Mouse (Mus musculus) heart, adult 2 months (tissue): ENCODE results near the gene Pik3ca. TPM values are rescaled to one million over a fixed set of nuclear protein-coding genes. Genes with fewer than 3 reads are reported as not detected.

ENCODE experiments used
- DNase-seq, 2 experiments: peaks; one replicate each; pipeline ENCODE4 v3.0.0; 2021
- H3K27ac ChIP-seq: fragments of 200-600 bp; 2 replicates; pipeline ENCODE4 v1.8.1; 2022
- H3K27me3 ChIP-seq: fragments of 200-500 bp; 2 replicates; pipeline ENCODE4 v1.6.1; 2012; ENCODE audit warnings: mild to moderate bottlenecking, low read length, inconsistent platforms, mixed read lengths; ENCODE audit not compliant: control insufficient read depth, insufficient read depth
- H3K36me3 ChIP-seq: fragments of 200-500 bp; 2 replicates; pipeline ENCODE4 v1.6.1; 2012; ENCODE audit warnings: low read length, inconsistent platforms; ENCODE audit not compliant: control insufficient read depth, insufficient read depth
- H3K4me1 ChIP-seq: fragments of 200-500 bp; 2 replicates; pipeline ENCODE4 v1.6.1; 2011; ENCODE audit warnings: low read length; ENCODE audit not compliant: control insufficient read depth, insufficient read depth
- H3K4me3 ChIP-seq: fragments of 200-600 bp; 2 replicates; pipeline ENCODE4 v1.8.1; 2022
- H3K79me2 ChIP-seq: fragments of 200-500 bp; replicated peaks from 2 replicates; pipeline ENCODE4 v1.6.1; 2012; ENCODE audit warnings: mild to moderate bottlenecking, inconsistent platforms, low read length, moderate library complexity, mixed read lengths; ENCODE audit not compliant: control insufficient read depth, insufficient read depth
- H3K9ac ChIP-seq: fragments of 200-500 bp; 2 replicates; pipeline ENCODE4 v1.6.1; 2012; ENCODE audit warnings: low read depth, mild to moderate bottlenecking, control low read depth, inconsistent platforms, low read length, mixed read lengths
- CTCF ChIP-seq: fragments of 200-600 bp; IDR thresholded peaks from 2 replicates; pipeline ENCODE4 v1.8.1; 2022; ENCODE audit warnings: antibody characterized with exemption, mild to moderate bottlenecking, moderate library complexity
- EP300 ChIP-seq: fragments of 200-500 bp; IDR thresholded peaks from 2 replicates; pipeline ENCODE4 v1.6.1; 2011; ENCODE audit warnings: low read depth, low read length, control low read depth; ENCODE audit not compliant: insufficient read depth
- POLR2A ChIP-seq: fragments of 200-500 bp; IDR thresholded peaks from 2 replicates; pipeline ENCODE4 v1.6.1; 2011; ENCODE audit warnings: mild to moderate bottlenecking, low read depth, low read length, control low read depth; ENCODE audit not compliant: insufficient read depth
- WGBS: fragments of 180-500 bp; shearing (Covaris S2); methylation state at CpG from one replicate; pipeline ENCODE4 v1.1.7; 2018; 5-methylcytosine and 5-hydroxymethylcytosine counted together
- intact Hi-C: fragments of 180-260 bp; cut with DNase I; formaldehyde crosslinking; loops from one replicate; pipeline ENCODE4 v1.15.1; 2025
- polyA plus RNA-seq: library from polyadenylated mRNA; depleted of rRNA; stranded (reverse); fragments of >200 nt; gene quantifications from 2 replicates; pipeline ENCODE4 v1.2.3, GENCODE M21; 2012
- total RNA-seq, 2 experiments: library from RNA; stranded (reverse); gene quantifications; 2 replicates each; pipeline ENCODE4 v1.2.3; 2021

Pik3ca gene
- total and polyA plus RNA-seq, 3 experiments, result 6.5 to 48.5 (median 43.5) TPM

DNA sequence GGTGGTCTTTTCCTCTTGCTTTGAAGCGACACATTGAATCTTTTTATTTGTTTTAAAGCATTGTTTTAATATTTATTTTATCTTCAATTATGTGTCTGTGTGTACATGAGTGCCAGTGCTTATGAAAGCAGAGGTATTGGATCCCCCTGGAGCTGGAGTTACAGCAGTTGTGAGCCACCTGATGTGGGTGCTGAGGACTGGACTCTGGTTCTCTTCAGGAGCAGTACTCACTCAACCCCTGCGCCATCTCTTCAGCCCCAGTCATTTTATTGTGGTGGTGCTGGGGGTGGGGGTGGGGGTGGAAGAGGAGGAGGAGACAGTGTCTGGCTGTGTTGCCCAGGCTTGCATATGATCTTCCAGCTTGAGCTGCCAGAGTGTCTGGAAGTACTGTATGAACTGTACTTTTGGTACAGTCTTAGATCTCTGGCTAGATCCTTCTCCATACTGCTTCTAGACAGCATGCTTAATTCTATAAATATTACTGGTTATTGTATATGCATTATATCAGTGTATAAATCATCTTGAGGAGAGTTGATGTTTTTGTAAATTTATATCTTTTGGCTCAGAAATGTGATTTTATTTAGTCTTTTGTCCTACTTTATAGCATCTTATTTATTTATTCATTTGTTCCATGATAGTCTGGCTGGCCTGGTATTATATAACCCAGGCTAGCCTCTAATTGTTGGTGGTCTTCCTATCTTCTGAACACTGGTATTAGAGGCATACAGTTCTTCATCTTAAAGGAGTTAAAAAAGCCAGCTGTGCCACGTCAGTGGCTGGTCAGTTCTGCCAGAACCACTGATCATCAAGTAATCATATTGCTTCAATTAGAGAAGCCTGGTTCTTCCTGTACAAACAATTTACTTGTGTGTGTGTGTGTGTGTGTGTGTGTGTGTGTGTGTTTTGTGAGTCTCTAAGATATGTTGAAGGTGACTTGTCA, 18.2 kb downstream of the Pik3ca start:
- no peak for DNase-seq
- Histone ChIP-seq H3K27me3 (no peaks in the 10 kb centered on the region), H3K79me2 (peaks cover 2% of the 10 kb centered on the region), H3K27ac (no peak overlapping the region), H3K4me1 (peaks cover 18% of the 10 kb centered on the region), H3K4me3 (no peak overlapping the region), H3K9ac (no peak overlapping the region), H3K36me3 (peaks cover 18% of the 10 kb centered on the region)
- TF ChIP-seq CTCF, result no peak
- TF ChIP-seq EP300, result no peak
- 76% methylated on average over 3 of the region's 3 CpGs for WGBS
- intact Hi-C loops, result loop anchor here (2.0 kb wide), 1 partner anchor 15 kb away; no protein-coding TSS in a partner anchor

DNA sequence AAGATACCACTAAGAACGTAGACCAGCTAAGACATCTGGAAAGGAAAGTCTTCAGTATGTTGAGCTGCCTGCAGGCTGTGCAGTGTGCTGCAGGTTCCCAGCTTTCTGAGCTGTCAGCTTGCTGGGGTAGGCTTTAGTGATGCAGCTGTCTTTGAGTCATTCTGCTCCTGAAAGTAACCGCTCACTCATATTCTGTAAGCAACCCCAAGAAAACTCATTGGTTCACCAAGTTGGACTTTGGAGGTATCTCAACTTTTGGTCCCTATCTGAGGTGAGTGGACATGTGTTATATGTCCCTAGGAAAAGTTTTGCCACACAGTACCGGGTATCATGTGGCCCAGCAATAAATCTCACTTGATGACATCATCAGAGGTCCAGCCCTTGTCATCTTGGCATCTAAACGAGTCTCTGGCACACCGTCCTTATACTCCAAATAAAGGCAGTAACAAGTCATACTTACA, 20.3 kb downstream of the Pik3ca start:
- H3K36me3 ChIP-seq, result peaks cover 25% of the 10 kb centered on the region
- no peak overlapping the region for H3K4me3 ChIP-seq
- WGBS, result 52% methylated on average over 5 of the region's 5 CpGs
- H3K27ac ChIP-seq, result no peak overlapping the region
- no peak for DNase-seq
- peaks cover 4% of the 10 kb centered on the region for H3K79me2 ChIP-seq
- intact Hi-C loops, result no loop called here
- no peaks in the 10 kb centered on the region for H3K27me3 ChIP-seq
- H3K9ac ChIP-seq, result no peak overlapping the region
- H3K4me1 ChIP-seq, result peaks cover 22% of the 10 kb centered on the region
- no peak for TF ChIP-seq CTCF
- TF ChIP-seq EP300, result no peak
- no peak for TF ChIP-seq POLR2A

DNA sequence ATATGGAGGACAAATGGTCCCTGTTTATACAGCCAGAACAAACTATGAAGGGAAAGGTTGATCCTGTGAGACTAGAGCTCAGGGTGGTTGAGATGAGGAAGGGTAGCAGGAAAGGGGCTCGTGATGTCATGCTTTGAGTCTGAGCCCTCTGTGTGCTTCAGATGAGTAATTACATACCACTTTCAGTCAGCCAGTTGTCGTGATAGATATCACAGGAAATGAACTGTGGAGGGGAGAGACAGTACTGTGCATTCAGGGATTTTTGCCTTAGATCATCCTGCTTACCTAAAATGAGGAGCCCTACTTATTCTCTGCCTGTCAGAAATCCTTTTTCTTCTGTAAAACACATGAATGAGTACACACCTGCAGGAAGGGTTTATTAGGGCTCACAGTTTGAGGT, 22.4 kb downstream of the Pik3ca start:
- Histone ChIP-seq H3K27me3 (no peaks in the 10 kb centered on the region), H3K36me3 (peaks cover 18% of the 10 kb centered on the region), H3K79me2 (peaks cover 9% of the 10 kb centered on the region), H3K4me1 (peaks cover 18% of the 10 kb centered on the region), H3K4me3 (no peak overlapping the region), H3K9ac (no peak overlapping the region), H3K27ac (no peak overlapping the region)
- intact Hi-C loops, result no loop called here
- no peak for DNase-seq
- no peak for TF ChIP-seq CTCF
- no peak for TF ChIP-seq EP300
- no peak for TF ChIP-seq POLR2A
- WGBS, result 35% methylated on average over 2 of the region's 2 CpGs

DNA sequence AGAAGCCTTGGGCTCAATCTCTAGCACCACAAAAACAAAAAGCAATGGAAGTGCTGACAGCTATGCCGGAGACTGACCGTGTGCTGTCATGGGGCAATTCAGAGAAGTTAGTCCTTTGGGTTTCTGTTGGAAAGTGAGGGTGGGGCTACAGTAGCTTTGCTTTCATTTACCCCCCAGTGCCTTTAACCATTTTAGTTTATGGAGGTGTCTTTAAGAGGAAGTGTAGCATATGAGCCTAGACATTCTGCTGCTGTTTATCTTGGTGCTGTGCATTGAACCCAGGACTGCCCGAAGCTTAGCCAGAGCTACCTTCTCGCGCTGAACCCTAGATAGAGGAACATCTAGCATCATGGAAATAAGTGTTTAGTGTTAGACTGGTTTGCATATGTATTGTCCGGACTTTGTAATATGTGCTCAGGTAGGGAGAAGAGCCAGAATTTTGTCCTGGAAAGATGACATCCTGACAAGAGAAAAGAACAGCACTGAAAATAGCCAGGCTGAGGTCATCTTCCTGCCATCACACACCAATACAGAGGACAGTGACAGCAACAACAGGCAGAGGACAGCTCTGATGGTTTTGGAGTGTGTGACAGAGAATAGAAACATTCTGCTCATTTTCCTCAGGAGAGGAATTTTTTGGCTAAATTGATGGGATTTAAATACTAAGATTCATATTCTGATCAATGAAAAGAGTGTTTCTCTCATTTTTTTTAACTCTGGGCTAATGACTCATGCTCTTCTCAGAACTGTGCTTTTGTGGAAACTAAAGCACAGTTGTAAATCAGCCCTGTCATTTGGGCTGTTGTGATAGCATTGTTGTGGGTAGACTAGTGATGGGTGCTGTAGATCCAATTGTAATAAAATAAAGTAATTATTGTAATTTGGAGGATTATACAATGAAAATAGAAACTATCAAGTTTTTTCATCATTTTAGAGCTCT, 23.9 kb downstream of the Pik3ca start:
- H3K4me3 ChIP-seq, result no peak overlapping the region
- H3K4me1 ChIP-seq, result peaks cover 14% of the 10 kb centered on the region
- intact Hi-C loops, result no loop called here
- no peak for DNase-seq
- WGBS, result 50% methylated on average over 6 of the region's 6 CpGs
- peaks cover 10% of the 10 kb centered on the region for H3K79me2 ChIP-seq
- no peaks in the 10 kb centered on the region for H3K27me3 ChIP-seq
- no peak for TF ChIP-seq CTCF
- no peak for TF ChIP-seq EP300
- no peak for TF ChIP-seq POLR2A
- H3K36me3 ChIP-seq, result peaks cover 18% of the 10 kb centered on the region
- H3K9ac ChIP-seq, result no peak overlapping the region
- H3K27ac ChIP-seq, result peak overlapping the region; percentile 31; the same call in 1 of the 2 replicates

DNA sequence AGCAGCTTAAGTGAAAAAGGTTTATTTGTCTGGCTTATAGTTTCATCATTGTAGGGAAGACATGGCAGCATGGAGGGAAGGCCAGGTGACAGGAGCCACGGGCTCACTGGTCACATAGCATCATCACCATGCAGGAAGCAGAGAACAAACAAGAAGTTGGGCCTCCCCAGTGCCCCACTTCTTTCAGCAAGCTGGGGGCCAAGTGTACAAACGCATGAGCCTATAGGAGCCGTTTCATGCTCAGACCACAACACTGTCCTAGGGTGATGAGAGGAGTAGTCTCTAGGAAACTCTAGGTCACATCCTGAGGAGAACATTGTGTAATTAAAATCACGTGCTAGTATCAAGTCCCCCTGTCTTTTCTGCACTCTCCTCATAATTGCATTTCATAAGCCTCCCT, 30.2 kb downstream of the Pik3ca start:
- peak overlapping the region; percentile 56; the same call in 1 of the 2 replicates for H3K27ac ChIP-seq

More for the DNA sequence above, 30.2 kb downstream of the Pik3ca start:
- Histone ChIP-seq H3K9ac (no peak overlapping the region), H3K36me3 (peaks cover 15% of the 10 kb centered on the region), H3K27me3 (no peaks in the 10 kb centered on the region), H3K4me3 (no peak overlapping the region), H3K79me2 (peaks cover 13% of the 10 kb centered on the region), H3K4me1 (peaks cover 17% of the 10 kb centered on the region)
- DNase-seq, result no peak
- intact Hi-C loops, result loop anchor here (2.0 kb wide), 1 partner anchor 29 kb away; no protein-coding TSS in a partner anchor
- WGBS, result 44% methylated on average over 4 of the region's 4 CpGs
- TF ChIP-seq CTCF (no peak), POLR2A (no peak), EP300 (no peak)
